Mouse (Mus musculus) liver, embryonic 14.5 days (tissue): ENCODE data around the gene Ppp1r12a.

Source experiments
- CTCF ChIP-seq: IDR thresholded peaks from 2 replicates; pipeline ENCODE4 v1.5.1; 2016; ENCODE audit warnings: antibody characterized with exemption, low read depth, control low read depth
- EP300 ChIP-seq: IDR thresholded peaks from 2 replicates; pipeline ENCODE4 v1.6.1; 2016; ENCODE audit warnings: antibody characterized with exemption, low read depth

GRCm38 (mm10) chr10:108313845-108314244, 151.9 kb downstream of the Ppp1r12a start:
- TF ChIP-seq EP300, result no peak
- no peak for TF ChIP-seq CTCF
